Mouse (Mus musculus) granulocyte monocyte progenitor cell, adult 5-6 weeks (primary cell): ENCODE data around the gene Kif19a. TPM values are rescaled to one million over a fixed set of nuclear protein-coding genes. Genes with fewer than 3 reads are reported as not detected.

Experiments
- ATAC-seq: replicated peaks from 2 replicates; pipeline ENCODE4 v1.8.0; 2016; ENCODE audit warnings: mild to moderate bottlenecking, moderate TSS enrichment, inconsistent platforms; ENCODE audit not compliant: poor library complexity, severe bottlenecking
- total RNA-seq, 2 experiments: library from RNA; stranded (forward) in 1 of 2; stranded (reverse) in 1 of 2; fragments of 200-712, 200-1000 nt in 1 of 2; fragments of >200 nt in 1 of 2; fragmentation: Nextera tagmentation in 1 of 2; gene quantifications; 2 replicates each; pipeline ENCODE4 v1.2.3; 2014 to 2017

Gene Kif19a
- total RNA-seq, 2 experiments from 2014 or later, result not detected

DNA sequence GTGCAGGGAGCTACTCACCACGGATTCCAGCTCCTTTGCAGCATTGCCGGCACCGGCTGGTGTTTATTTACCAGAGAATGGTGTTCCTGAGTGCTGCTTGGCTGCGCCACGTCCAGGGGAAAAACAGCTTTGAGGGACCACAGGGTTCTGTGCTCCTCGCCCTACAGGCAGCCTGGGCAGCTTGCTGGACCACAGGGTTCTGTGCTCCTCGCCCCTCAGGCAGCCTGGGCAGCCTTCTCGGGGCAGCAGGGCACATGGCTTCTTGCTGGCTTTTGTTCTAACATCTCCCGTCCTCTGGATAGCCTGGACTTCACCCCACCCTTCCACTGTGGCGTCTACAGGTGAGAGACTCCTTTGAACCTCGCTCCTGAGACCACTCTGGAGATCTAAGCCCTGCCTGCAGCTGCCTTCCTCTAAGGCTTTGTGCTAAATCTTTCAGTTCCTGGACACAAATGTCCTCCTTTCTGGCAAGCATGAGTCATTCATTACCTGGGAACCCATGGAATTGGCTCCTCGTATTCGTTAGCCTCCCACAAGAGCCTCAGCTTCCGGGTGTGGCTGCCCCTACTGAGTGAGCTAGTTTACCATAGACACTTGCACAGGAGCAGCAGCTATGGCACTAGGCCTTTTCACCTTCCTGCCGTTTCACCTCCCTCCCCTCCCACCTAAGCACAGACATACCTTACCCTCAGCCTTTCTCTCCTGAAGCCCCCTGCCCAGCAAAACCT, 37.5 kb downstream of the Kif19a start:
- no peak for ATAC-seq

DNA sequence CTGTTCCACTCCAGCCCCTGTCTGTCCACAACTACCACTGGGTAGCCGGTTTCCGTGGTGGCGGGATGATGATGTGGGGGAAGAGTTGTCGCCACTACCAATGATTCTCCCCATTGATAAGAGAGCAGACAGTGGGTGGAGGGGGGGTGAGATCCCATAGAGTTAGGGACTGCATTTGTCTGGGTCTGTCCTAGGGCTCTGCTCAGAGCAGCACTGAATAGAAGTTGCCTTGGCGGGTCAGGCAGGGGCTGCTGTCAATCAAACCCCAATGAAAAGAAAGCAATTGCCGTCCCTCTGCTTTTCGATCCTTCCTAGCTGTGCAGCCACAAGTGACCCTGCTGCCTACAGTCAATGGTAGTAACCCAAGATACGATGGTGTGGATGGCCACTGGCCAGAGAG, 38.8 kb downstream of the Kif19a start:
- ATAC-seq, result no peak

- no peak for ATAC-seq
These were observed 41.8 kb downstream of the Kif19a start for GRCm38 (mm10) chr11:114807025-114807424.

DNA sequence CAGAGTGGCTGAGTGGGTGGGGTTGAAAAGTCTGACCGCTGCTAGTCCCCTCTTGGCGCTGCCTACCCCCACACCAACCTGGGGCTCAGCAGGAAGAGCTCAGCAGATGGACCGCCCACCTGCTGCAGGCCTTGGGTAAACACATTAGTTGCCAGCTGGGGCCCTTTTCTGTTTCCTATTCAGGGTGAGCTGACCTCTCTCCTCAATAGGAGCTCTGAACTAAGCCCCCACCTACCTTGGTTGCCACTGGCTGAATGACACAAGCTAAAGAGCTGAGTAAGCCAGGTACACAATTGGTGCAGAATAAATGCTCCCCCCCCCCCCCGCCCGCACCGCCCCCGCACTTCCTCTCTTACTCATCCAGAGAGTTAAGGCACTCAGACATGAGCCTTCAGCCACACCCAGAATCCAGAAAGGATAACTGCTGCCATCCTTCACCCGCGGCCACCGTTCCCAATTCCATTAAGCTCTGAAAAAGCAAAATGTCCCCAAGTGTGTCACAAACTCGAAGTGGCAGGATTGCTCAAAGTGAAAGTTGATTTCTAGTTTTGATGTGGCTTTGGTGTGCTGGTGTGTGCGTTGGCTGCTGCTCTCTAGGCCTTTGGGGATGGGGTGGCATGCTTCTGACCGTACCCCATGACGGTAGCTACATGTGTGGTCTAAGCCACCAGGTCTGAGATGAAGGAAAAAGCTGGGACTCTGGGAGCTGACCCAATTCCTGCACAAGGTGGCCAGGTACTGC, 42.7 kb downstream of the Kif19a start:
- no peak for ATAC-seq

GRCm38 (mm10) chr11:114809371-114809770, 44.2 kb downstream of the Kif19a start:
- ATAC-seq, result no peak

DNA sequence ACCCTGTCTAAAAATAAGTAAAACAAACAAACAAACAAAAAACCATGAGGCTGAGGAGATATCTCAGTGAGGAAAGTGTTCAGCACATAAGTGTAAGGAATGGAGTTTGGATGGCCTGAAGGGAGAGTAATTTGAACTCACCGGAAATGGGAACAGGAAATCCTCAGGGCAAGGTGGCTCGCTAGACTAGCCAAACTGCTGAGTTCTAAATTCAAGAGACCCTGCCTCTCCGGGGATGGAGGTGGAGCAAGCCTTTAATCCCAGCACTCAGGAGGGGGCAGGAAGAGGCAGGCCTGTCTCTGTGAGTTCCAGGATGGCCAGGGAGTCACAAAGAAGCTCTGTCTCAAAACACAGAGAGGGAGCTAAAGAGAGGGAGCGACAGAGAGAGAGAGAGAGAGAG, 45.2 kb downstream of the Kif19a start:
- no peak for ATAC-seq

DNA sequence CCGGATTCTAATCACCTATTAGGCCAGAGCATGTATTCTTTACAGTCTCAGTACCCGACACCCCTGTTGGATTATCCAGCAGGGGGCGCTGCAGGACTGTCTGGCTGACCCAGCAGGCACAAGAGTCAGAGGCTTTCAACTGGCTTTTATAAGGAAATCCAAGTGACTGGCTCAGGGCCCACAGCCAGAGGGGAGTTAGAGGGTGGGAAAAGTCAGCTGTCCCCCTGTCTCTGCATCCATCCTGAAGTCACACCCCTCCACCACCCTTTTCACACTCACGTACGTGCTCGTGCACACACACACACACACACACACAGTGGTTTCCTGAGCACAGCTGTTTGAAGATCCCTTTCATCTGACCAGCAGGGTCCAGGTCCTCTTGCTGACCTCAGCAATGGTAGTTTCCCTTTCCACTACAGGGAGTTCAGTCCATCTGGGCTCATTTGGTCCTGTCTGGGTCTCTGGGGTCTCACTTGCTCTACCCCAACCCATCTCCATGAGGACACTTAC, 47.6 kb downstream of the Kif19a start:
- peak; percentile 76 for ATAC-seq

DNA sequence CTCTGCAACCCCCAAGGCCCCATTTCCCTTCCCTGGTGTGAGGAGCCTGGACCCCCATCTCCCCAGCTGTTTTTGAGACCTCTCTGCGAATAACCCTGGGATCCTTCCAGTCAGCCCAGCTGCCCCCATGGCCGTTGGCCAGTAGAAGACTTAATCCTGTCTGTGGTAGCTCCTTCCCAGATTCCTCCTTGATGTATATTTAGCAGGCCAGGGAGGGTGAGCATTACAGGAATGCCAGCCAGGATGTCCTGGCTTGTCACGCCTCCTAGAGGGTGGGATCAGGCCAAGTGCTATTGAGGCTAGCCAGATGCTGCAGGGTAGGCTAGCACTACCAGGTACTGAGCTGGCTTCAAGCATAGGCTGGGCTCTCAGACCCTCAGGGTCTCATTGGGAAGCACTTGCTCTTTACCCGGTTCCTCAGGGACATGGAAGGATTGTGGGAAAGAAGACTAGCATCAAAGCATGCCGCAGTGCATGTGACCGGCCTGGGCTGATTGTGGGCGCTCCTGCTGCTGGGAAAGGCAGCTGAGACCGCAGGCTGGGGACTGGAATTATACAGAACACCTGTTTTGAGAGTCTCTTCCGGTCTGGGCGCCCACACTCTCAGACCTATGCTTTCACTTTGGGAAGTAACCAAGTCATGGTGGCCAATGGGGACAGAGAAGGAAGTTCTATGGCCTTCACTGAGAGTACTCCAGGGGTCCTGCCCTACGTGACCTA, 49.8 kb downstream of the Kif19a start:
- ATAC-seq, result peak; percentile 32

DNA sequence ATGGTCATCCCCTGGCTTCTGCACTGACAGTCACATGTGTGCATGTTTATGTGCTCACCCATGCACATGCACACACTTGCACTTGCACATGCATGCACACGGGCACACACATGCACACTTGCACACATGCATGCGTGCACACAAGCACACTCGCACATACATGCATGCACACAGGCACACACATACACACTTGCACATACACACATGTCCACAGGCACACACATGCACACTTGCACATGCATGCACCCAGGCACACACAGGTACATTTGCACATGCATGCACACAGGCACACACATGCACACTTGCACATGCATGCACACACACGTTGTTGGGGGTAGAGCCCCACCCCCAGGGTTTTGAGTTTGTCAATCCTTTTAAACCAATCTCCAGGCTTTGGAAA, 51.7 kb downstream of the Kif19a start:
- ATAC-seq, result no peak

GRCm38 (mm10) chr11:114818185-114818584, 53.0 kb downstream of the Kif19a start:
- peak; percentile 66 for ATAC-seq

DNA sequence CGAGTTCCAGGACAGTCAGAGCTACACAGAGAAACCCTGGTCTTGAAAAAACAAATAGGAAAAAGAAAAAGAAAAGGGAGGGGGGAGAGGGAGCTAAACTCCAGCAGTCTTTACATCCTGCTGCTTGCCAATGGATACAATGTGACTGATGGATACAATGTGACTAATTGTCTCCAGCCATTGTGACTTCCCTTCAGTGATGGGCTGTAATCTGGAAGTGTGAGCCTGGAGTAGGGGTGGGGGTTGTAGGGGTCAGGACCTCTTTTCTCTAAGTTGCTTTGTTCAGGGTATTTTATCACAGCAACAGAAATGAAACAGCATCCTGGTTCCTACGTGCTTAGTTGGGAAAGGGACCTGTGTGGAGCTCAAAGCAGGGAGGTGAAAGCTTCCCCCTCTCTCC, 53.9 kb downstream of the Kif19a start:
- ATAC-seq, result no peak

DNA sequence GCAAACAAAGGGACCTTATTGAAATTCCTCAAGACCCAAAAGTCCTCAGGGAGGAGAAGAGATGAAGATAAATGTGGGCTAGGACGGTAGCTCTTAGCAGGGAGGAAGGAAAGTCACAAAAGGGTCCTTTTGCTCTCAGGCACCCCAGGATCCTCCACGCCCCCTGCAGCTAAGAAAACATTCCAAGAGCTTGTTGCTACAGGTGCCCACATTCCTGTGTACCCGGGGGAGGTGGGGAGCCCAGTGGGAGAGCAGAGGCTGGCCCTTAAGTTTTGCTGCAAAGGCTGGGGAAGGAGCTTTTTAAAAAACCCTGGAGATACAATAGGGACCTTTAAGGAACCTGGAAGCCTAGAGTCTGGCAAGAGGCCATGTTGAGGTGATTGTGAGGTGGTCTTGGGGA, 55.3 kb downstream of the Kif19a start:
- no peak for ATAC-seq

GRCm38 (mm10) chr11:114821325-114821724, 56.1 kb downstream of the Kif19a start:
- ATAC-seq, result peak; percentile 77

DNA sequence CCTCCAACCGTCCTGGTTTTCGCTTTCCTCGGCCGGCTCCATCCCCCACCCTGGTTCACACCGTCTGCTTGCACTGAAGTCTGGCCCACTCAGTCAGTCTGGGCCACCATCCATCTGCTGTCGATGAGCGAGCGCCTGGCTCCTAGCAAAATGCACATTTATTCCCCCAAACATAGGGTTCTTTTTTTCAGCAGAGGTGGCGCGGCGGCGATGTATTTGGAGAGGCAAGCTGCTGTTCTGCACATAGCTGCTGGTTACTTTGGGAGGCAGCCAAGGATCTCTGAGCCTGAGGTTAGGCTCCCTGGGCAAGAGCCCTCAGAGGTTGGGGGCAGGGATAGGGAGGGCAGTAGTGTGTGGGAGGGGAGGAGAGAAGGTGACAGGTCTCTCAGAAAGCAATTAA, 57.5 kb downstream of the Kif19a start:
- no peak for ATAC-seq

- ATAC-seq, result no peak
These were observed 58.1 kb downstream of the Kif19a start for GRCm38 (mm10) chr11:114823199-114823725.

- ATAC-seq, result peak; percentile 41
These were observed 61.5 kb downstream of the Kif19a start for GRCm38 (mm10) chr11:114826686-114827085.

DNA sequence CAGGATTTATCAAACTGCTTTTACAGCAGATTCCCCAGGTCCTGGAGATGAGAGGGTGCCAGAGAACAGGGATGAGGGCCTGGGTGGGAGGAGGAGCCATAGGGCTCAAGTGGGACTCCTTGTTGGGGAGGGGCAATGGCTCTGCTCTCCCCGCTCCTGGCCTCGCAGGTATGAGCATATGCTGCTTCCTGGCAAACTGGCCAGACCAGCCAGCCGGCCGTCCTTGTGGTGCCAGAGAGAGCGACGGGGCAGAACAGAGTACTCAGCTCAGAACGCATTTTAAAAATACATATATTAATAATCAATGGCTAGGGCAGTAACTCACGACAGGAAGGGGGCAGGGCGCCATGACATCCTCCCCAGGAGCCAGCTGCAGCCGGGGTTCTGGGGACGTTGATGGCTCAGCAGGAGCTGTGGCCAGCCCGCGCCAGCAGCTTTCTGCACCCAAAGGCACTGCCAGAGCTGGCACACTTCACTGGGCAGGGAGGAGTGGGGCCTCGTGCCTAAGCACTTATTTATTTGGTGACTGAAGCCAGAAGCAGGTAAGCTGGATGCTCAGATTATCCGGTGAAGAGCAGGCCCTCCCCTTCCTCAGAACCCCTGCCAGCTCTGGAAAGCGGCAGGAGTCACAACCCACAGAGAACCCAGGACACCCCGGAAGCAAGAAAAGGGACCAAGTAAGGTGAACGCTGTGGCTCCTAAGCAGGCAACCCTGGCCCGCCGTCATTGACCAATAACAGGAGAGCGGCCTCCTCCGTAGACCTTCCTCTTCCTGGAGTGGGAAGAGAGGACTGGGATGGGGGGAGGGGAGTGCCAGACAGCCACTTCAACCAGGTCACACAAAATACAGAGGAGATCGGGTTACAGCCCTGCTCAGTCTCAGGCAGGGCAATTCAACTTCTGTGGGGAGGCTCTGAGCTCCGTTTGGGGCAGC, 64.6 kb downstream of the Kif19a start:
- ATAC-seq, result peak; percentile 84

- ATAC-seq, result no peak
These were observed 65.2 kb downstream of the Kif19a start for GRCm38 (mm10) chr11:114830433-114830773.

- no peak for ATAC-seq
These were observed 68.0 kb downstream of the Kif19a start for GRCm38 (mm10) chr11:114833166-114833565.
